Mouse (Mus musculus) bone marrow, adult 2 months (tissue): Measurements from ENCODE around the gene Stard5.

Source experiments
- CTCF ChIP-seq: fragments of 200-500 bp; IDR thresholded peaks from 2 replicates; pipeline ENCODE4 v1.5.1; 2011; ENCODE audit warnings: low read length, control low read depth; ENCODE audit not compliant: control insufficient read depth, insufficient read depth
- POLR2A ChIP-seq: fragments of 200-500 bp; IDR thresholded peaks from 2 replicates; pipeline ENCODE4 v1.6.1; 2011; ENCODE audit warnings: low read depth, mild to moderate bottlenecking, control low read depth, low read length, borderline replicate concordance; ENCODE audit not compliant: control insufficient read depth

DNA sequence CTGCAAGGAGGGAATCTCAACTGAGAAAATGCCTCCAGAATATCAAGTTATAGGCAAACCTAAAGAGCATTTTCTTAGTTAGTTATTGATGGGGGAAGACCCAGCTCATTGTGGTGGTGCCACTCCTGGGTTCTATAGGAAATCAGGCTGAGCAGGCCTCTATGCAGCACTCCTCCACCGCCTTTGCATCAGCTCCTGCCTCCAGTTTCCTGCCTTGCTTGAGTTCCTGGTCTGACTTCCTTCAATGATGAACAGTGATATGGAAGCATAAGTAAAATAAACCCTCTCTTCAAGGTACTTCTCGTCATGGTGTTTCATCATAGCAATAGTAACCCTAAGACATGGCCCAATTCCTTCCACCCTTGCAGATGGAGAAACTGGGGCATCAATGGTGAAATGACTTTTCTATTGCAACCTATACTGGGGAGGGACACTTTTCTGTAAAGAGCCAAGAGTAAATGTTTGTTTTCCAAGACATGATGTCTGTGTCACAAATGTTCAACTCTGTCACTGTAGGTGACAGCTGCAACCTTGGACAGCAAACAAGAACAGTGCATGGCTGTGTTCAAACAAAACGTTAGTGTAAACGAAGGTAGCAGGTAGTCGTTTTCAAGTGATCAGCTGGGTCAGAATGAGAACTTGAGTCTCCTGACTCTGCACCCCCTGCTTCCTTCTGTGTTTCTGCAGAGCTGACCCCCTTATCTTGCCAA is 36.3 kb downstream of the Stard5 start:
- TF ChIP-seq CTCF (no peak), POLR2A (no peak)
